Mouse (Mus musculus) lung, adult 18-20 months (tissue): ENCODE measurements at regions not wholly inside any gene's neighbourhood (a gene's known extent, or its start where the extent isn't known, plus 50 kb on each side); places are given as distances from the start of the nearest gene placed in this dataset.

Experiments
- DNase-seq, 2 experiments: peaks; one replicate each; pipeline ENCODE4 v3.0.0; 2022; ENCODE audit warnings: mixed read lengths in 2 of 2

- no peak for DNase-seq
Measured at GRCm38 (mm10) chr11:42949823-42950222, 85.7 kb upstream of the Gm9972 start.

- DNase-seq = no peak
Measured at GRCm38 (mm10) chr11:42954169-42954568, 81.4 kb upstream of the Gm9972 start.

- no peak for DNase-seq
Measured at GRCm38 (mm10) chr11:42965732-42966131, 69.8 kb upstream of the Gm9972 start.

GRCm38 (mm10) chr11:42978245-42978644, 57.3 kb upstream of the Gm9972 start:
- no peak for DNase-seq
